Mouse (Mus musculus) liver, adult (tissue): Measurements from ENCODE around the gene Rrp12.
A peak's percentile ranks its signal among the peaks of the same experiment; 100 is the strongest.

ENCODE experiments used
- GATA4 ChIP-seq: IDR thresholded peaks from 2 replicates; pipeline ENCODE4 v1.6.1; 2014; ENCODE audit warnings: mild to moderate bottlenecking, low read length; ENCODE audit not compliant: insufficient replicate concordance

The Rrp12 gene

DNA sequence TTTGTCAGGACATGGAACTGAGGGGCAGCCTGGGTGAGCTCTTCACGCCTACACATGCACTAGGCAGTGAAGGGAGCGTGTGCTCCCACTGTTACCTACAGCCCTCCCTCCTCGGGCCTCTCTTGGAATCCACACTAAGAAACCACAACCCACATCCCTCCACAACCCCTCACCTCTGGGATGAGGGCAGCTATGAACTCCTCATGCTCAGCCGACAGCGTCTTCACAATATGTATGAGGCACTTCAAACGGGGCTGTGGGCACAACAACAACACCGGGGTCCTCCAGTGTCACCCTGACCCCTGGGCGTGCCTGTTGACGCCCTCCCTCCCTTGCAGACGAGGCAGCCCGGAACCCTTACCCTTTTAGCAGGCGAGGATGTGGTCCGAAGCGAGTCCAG, 21.6 kb downstream of the Rrp12 start:
- no peak for TF ChIP-seq GATA4

GRCm38 (mm10) chr19:41872285-41872684, 23.7 kb downstream of the Rrp12 start:
- TF ChIP-seq GATA4: no peak

- TF ChIP-seq GATA4: no peak
These were observed 26.7 kb downstream of the Rrp12 start for GRCm38 (mm10) chr19:41869296-41869695.

DNA sequence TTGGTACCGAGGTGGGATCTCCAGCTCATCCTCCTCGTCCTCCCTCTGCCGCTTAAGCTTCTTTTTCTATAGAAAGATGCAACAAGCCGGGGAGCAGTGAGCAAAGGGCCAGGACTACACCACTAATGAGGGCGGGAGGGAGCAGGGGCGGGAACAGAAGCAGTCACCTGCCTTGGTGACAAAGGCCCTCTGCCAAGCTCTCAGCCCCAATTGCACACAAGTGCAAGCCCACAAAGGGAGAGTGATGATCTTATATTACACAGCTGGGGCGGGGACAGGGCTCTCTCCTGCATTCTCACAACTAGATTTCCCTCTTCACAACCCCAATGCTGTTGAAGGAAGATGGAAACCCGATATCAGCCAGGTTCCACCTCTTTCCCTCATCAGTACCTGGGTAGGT, 29.3 kb downstream of the Rrp12 start:
- TF ChIP-seq GATA4: no peak

GRCm38 (mm10) chr19:41857816-41858310, 38.1 kb downstream of the Rrp12 start:
- TF ChIP-seq GATA4: no peak

DNA sequence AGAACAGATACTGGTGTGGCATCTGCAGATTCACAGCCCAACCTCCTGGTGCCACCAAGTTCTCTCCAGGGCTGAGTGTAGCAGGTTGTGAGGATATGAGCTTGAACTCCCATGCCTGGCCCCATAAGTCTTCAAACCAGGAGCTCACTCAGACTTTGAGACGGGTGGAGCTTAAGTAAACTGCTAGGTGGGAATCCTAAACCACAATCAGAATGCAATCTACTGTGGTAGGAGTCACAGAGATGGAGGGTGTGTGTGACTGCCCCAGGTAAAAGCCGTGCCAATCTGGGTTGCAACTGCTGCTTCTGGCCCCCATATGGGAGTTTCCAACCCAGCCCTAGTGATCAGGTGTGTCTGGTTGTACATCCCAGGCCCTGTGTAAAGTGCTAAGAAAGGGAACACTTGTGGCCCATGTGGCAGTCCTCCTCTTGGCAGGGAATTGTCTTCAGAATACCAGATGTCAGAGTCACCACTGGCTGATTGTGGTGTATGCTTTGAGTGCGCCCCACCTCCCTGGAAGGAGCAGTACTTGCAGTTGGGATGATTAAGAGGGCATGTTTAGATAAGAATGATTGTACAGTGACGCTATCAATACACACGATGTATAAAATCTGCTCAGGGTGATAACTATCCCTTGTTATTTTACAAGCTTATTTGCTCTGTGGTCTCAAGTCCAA, 38.7 kb downstream of the Rrp12 start:
- TF ChIP-seq GATA4: no peak

GRCm38 (mm10) chr19:41852423-41852822, 43.5 kb downstream of the Rrp12 start:
- TF ChIP-seq GATA4: no peak

GRCm38 (mm10) chr19:41850719-41851543, 45.0 kb downstream of the Rrp12 start:
- TF ChIP-seq GATA4: no peak

DNA sequence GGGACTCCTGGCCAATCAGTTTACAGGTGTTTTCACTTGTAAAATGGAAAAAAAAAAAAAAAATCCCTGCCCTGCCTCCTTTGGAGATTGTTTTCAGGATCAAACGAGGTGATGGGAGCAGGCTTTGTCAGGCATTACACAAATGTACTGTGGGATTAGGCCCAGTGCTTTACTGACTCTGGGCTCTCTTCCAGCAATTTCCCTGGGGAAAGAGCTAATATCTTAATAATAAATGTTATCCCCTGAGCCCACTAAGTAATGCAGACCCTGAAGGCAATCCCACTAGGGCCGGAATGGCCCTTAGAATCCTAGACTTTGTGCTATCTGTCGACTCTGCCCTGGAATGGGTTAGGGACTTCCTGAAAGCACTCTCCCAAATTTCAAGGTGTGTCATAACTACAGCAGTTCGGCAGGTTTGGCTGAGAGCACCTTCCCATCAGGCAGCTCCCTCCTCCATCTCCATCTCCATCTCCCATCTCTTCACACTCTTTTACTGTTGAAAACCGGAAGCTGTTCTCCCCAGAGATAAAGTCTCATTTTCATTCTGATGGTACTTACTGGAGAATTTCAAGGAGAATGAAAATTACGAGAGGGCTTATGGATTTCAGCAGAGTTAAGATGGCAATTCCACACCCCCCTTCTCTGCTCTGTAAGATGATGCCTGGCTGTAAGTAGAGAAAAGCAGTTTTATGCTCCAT, 45.8 kb downstream of the Rrp12 start:
- TF ChIP-seq GATA4: no peak

DNA sequence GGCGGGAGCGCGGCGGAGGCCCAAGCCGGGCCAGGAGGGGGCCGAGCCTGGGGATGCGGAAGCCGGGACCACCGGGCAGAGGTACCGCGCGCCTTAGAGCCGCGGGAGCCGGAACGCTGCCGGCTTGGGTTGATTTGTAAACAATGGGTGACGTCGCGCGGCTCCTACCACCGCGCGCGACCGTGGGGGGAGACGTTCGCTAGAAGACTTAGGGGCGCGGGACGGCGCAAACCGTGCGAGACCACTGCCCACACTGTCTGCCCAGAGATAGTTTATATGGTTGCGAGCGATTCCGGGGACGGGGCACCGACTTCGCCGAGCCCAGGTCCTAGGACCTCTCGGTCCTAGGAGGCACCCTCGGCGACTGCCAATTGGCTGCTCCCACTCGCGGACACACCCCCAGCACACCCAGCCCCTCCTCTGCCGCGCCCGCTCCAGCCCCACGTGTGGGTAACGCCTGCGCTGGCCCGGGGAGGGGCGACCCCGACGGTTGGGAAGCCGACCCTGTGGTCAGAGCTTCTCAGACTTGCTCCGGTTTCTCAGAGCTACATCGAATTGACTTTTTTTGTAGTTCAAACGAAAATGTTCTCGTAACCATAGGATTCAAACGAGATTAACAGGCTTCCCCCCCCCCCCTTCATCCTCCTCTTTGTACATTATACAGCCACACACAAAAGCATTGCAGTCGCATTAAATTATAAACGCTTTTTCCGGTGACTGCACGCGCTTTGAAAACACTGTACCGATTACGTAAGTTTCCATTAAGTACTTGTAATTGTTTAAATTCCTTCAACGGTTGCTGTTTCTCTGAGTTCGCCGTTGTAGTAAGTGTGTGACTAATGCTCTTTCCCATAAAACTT, 47.8 kb downstream of the Rrp12 start, which contains the start of gene Frat2:
Frat2 (minus strand) TSS at position 141 of the 860 bp plus-strand sequence.
- peak; percentile 34; the same call in 1 of the 2 replicates for TF ChIP-seq GATA4

GRCm38 (mm10) chr19:41847091-41847581, 48.8 kb downstream of the Rrp12 start:
- no peak for TF ChIP-seq GATA4

DNA sequence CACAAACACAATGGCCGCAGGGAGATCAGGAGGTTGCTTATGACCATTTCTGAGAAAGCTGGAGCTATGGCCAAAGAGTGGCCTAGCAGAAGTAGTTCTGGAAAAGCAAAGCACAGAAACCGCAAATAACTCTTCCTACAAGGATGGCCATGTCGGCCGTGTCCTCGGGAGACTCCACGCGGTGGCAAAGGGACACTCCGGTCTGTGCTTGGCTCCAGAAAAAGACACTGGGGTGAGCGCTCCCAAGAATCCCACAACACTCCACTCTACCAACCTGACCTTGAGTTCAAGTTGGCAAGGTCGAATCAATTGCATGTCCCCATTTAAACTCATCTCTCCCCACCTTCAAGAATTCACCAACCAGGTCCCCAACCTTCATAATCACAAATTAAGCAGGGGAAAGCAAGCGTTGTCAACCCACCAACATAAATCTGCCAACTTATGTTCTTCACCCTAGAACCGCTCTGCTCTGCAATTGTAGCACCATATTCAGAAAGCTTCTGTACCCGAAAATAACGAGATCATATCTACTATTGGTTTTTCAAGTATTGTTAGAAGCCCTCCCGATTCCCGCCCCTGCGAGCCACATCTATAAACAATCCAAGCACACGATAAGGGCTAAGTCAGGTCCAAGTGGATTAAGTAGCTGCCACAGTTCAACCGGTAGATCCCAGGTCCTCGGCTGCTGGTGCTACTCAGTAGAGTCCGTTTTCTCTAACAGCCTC, 49.4 kb downstream of the Rrp12 start:
- no peak for TF ChIP-seq GATA4

DNA sequence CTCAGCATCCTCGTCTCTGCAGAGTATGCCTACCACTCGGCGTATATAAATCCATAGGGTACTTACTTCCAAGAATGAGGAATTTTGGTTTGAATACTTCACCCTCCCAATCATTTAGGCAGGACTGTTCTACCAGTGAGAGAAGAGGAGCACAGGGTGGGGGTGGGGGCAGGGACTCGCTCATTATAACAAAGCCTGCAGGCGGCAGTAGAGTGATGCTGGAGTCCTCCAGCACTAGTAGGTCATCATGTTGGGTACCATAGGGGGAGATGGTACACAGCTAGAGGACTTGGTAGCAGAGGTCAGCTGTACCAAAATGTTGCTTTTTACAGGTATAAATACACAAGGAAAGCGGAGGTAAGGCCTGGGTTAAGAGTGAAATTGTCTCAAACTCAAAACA, 51.6 kb downstream of the Rrp12 start:
- no peak for TF ChIP-seq GATA4

- no peak for TF ChIP-seq GATA4
These were observed 53.3 kb downstream of the Rrp12 start for GRCm38 (mm10) chr19:41842706-41843105.
